8 mouse cellular contexts compared by ENCODE assay signal in genomic region chr2:180042256-180042857, GRCm38 (mm10). TPM values are rescaled to one million over a fixed set of nuclear protein-coding genes. Genes with fewer than 3 reads are reported as not detected.
DNase-seq lines count a peak whose midpoint lies in the region; ATAC-seq and TF ChIP-seq lines count a peak whose summit lies in the region.

Gene Psma7 (minus strand): TSS chr2:180042433.
Gene Ss18l1 (plus strand): TSS chr2:180042509.

- H3K4me3 ChIP-seq in G1E (ENCODE audit: low read depth, low read length): peak within 1 kb of the TSS; percentile 95
- H3K4me3 ChIP-seq in forebrain, embryonic 16.5 days (replicated peaks; ENCODE audit: low read length): peak within 1 kb of the TSS; percentile 94
- H3K4me3 ChIP-seq in layer of hippocampus, adult 2 months: peak within 1 kb of the TSS; percentile 76
- peak within 1 kb of the TSS; percentile 99 for H3K4me3 ChIP-seq in lung, embryonic 14.5 days (ENCODE audit: low read depth, low read length)

- H3K36me3 ChIP-seq in G1E (replicated peaks): peaks cover 60% of the 10 kb centered on the region
- peaks cover 16% of the 10 kb centered on the region for H3K36me3 ChIP-seq in forebrain, embryonic 16.5 days (ENCODE audit: control insufficient read depth, insufficient read depth)
- H3K36me3 ChIP-seq in lung, embryonic 14.5 days (ENCODE audit: insufficient read depth): peaks cover 24% of the 10 kb centered on the region

- H3K27ac ChIP-seq in forebrain, embryonic 16.5 days (ENCODE audit: low read length): peak within 1 kb of the TSS; percentile 96
- H3K27ac ChIP-seq in layer of hippocampus, adult 2 months: peak within 1 kb of the TSS; percentile 98
- peak within 1 kb of the TSS; percentile 90 for H3K27ac ChIP-seq in lung, embryonic 14.5 days (ENCODE audit: low read depth)

- peak within 1 kb of the TSS; percentile 81 for H3K4me2 ChIP-seq in forebrain, embryonic 16.5 days (ENCODE audit: low read length)
- H3K4me2 ChIP-seq in lung, embryonic 14.5 days: peak within 1 kb of the TSS; percentile 91

- H3K9ac ChIP-seq in forebrain, embryonic 16.5 days (replicated peaks; ENCODE audit: low read depth, low read length): peak within 1 kb of the TSS; percentile 93
- peak within 1 kb of the TSS; percentile 87 for H3K9ac ChIP-seq in lung, embryonic 14.5 days

- H3K27me3 ChIP-seq in G1E (ENCODE audit: insufficient read depth, low read length): peaks cover 8% of the 10 kb centered on the region; the same call in 1 of the 2 replicates
- no peaks in the 10 kb centered on the region for H3K27me3 ChIP-seq in forebrain, embryonic 16.5 days (replicated peaks; ENCODE audit: control insufficient read depth, insufficient read depth, low read length)
- no peaks in the 10 kb centered on the region for H3K27me3 ChIP-seq in lung, embryonic 14.5 days (ENCODE audit: insufficient read depth, low read length)

- WGBS in forebrain, embryonic 16.5 days: under 1% methylated on average over 78 of the region's 78 CpGs
- WGBS in lung, embryonic 14.5 days: under 1% methylated on average over 73 of the region's 78 CpGs

- no peak for TF ChIP-seq CTCF in G1E (IDR thresholded peaks at IDR 0.05; ENCODE audit: low read depth, low read length)
- peak; percentile 67 for TF ChIP-seq CTCF in layer of hippocampus, adult 2 months (conservative IDR thresholded peaks at IDR 0.05)
- TF ChIP-seq CTCF in lung, embryonic 14.5 days (IDR thresholded peaks at IDR 0.05; ENCODE audit: low read depth): no peak; the same call in 1 of the 2 replicates

- no peaks in the 10 kb centered on the region for H3K9me3 ChIP-seq in G1E (replicated peaks)
- no peaks in the 10 kb centered on the region for H3K9me3 ChIP-seq in forebrain, embryonic 16.5 days (ENCODE audit: control insufficient read depth, low read length)
- H3K9me3 ChIP-seq in lung, embryonic 14.5 days (ENCODE audit: low read depth, low read length): no peaks in the 10 kb centered on the region

- ATAC-seq in G1E (ENCODE audit: extremely low read depth, insufficient number of reproducible peaks, low FRiP score, poor library complexity, severe bottlenecking): peak; percentile 74
- ATAC-seq in forebrain, embryonic 16.5 days: peak; percentile 96
- peak; percentile 95 for ATAC-seq in lung, embryonic 14.5 days (ENCODE audit: insufficient read depth)
- peak; percentile 83 for ATAC-seq in neutrophil, adult 5-6 weeks (ENCODE audit: extremely low read depth, insufficient number of reproducible peaks, low FRiP score, poor library complexity, severe bottlenecking)

- H3K4me1 ChIP-seq in G1E (ENCODE audit: insufficient read depth, low read depth, low read length): peaks cover 45% of the 10 kb centered on the region
- peaks cover 43% of the 10 kb centered on the region for H3K4me1 ChIP-seq in forebrain, embryonic 16.5 days (replicated peaks; ENCODE audit: control insufficient read depth, insufficient read depth, low read length)
- H3K4me1 ChIP-seq in lung, embryonic 14.5 days (ENCODE audit: insufficient read depth): peaks cover 13% of the 10 kb centered on the region

- peak; percentile 93 for DNase-seq in G1E (ENCODE audit: low spot score)
- DNase-seq in cerebellum, adult 11-12 months: peak; percentile 91
- peak; percentile 82 for DNase-seq in heart, postnatal 25 days (ENCODE audit: low spot score)
- DNase-seq in layer of hippocampus, adult 2 months (ENCODE audit: low spot score in 2 of 2): peak; percentile 87 to 91
- DNase-seq in lung, embryonic 14.5 days: peak; percentile 95
- peak; percentile 80 to 81 for DNase-seq in thymus, adult 18-20 months

- intact Hi-C loops in heart, postnatal 25 days (cut with DNase I): loop anchor here (5.0 kb wide), 1 partner anchor 105 kb away; no protein-coding TSS in a partner anchor

RNA-seq across cellular contexts. Expression of gene Psma7, which starts in this region (rescaled TPM):
- 144 and 148 TPM in 2 replicates for total RNA-seq in G1E (2014; fragmentation: Nextera tagmentation)
- 305 TPM in 2 replicates for total RNA-seq in G1E (2017)
- 81.2 and 94.1 TPM in 2 replicates for polyA plus RNA-seq in G1E (2012)
- 537 and 590 TPM in 2 replicates for polyA plus RNA-seq in forebrain, embryonic 16.5 days (2015; fragmentation: Nextera tagmentation; extraction: Ambion mirVana)
- 100 to 1,000 TPM; 155 to 163 TPM for total RNA-seq in heart, postnatal 25 days (2021)
- 100 to 1,000 TPM; 166 to 176 TPM for total RNA-seq in layer of hippocampus, adult 2 months (2021)
- 548 and 630 TPM in 2 replicates for polyA plus RNA-seq in lung, embryonic 14.5 days (2014; fragmentation: Nextera tagmentation; extraction: Ambion mirVana)
- 139 and 147 TPM in 2 replicates for total RNA-seq in neutrophil, adult 5-6 weeks (2017)

RNA-seq across cellular contexts. Expression of gene Ss18l1, which starts in this region (rescaled TPM):
- total RNA-seq in G1E (2014; fragmentation: Nextera tagmentation): 3.7 and 4.3 TPM in 2 replicates
- total RNA-seq in G1E (2017): 3.9 and 4.2 TPM in 2 replicates
- polyA plus RNA-seq in G1E (2012): 2.4 and 2.5 TPM in 2 replicates
- 70.1 and 73.5 TPM in 2 replicates for polyA plus RNA-seq in forebrain, embryonic 16.5 days (2015; fragmentation: Nextera tagmentation; extraction: Ambion mirVana)
- 1 to 10 TPM; 2.2 to 2.3 TPM for total RNA-seq in heart, postnatal 25 days (2021)
- total RNA-seq in layer of hippocampus, adult 2 months (2021): 10 to 100 TPM; 43.2 to 44.9 TPM
- polyA plus RNA-seq in lung, embryonic 14.5 days (2014; fragmentation: Nextera tagmentation; extraction: Ambion mirVana): 4.7 and 5.6 TPM in 2 replicates
- total RNA-seq in neutrophil, adult 5-6 weeks (2017): 9.7 and 10.6 TPM in 2 replicates

Comparison
In these comparisons a context has a peak if more than half of its experiments do, and no peak if none do; other contexts are left out.
1. Peak in every context shown above with its lines: DNase-seq, ATAC-seq, H3K4me3 ChIP-seq and H3K27ac ChIP-seq.
2. RNA of gene Ss18l1 (polyA plus RNA-seq): 70.1 to 73.5 TPM in forebrain, embryonic 16.5 days; 4.7 to 5.6 TPM in lung, embryonic 14.5 days and 2.4 to 2.5 TPM in G1E; every median in the first group is over 10 times any median in the second.